Mouse (Mus musculus) forebrain, embryonic 16.5 days (tissue): Measurements from ENCODE around the gene Sh3gl1. TPM values are rescaled to one million over a fixed set of nuclear protein-coding genes. Genes with fewer than 3 reads are reported as not detected.
"Not testable (repeated sequence)": the region's sequence is repeated elsewhere in the genome, so short reads cannot be mapped to it uniquely, and the experiment has no call there.

Source experiments
- ATAC-seq: fragments of 200-750 bp; cut with Nextera tagmentation; 2 replicates; pipeline ENCODE4 v1.8.0; 2017; ENCODE audit warnings: mild to moderate bottlenecking, moderate library complexity
- H3K27ac ChIP-seq: fragments of 300-500 bp; sonication (generic); 2 replicates; pipeline ENCODE4 v1.5.1; 2014; ENCODE audit warnings: low read length, control low read depth
- H3K27me3 ChIP-seq: fragments of 300-500 bp; sonication (generic); replicated peaks from 2 replicates; pipeline ENCODE4 v1.6.1; 2014; ENCODE audit warnings: low read length; ENCODE audit not compliant: control insufficient read depth, insufficient read depth
- H3K36me3 ChIP-seq: fragments of 300-500 bp; sonication (generic); 2 replicates; pipeline ENCODE4 v1.6.1; 2014; ENCODE audit not compliant: control insufficient read depth, insufficient read depth
- H3K4me1 ChIP-seq: fragments of 300-500 bp; sonication (generic); replicated peaks from 2 replicates; pipeline ENCODE4 v1.6.1; 2014; ENCODE audit warnings: low read length; ENCODE audit not compliant: control insufficient read depth, insufficient read depth
- H3K4me2 ChIP-seq: fragments of 300-500 bp; sonication (generic); 2 replicates; pipeline ENCODE4 v1.6.1; 2014; ENCODE audit warnings: mild to moderate bottlenecking, low read length, control low read depth
- H3K4me3 ChIP-seq: fragments of 300-500 bp; sonication (generic); replicated peaks from 2 replicates; pipeline ENCODE4 v1.5.1; 2014; ENCODE audit warnings: mild to moderate bottlenecking, low read length, control low read depth
- H3K9ac ChIP-seq: fragments of 300-500 bp; sonication (generic); replicated peaks from 2 replicates; pipeline ENCODE4 v1.6.1; 2014; ENCODE audit warnings: low read depth, low read length, control low read depth
- H3K9me3 ChIP-seq: fragments of 300-500 bp; sonication (generic); 2 replicates; pipeline ENCODE4 v1.6.1; 2016; ENCODE audit warnings: low read length; ENCODE audit not compliant: control insufficient read depth
- WGBS: fragments of 180-500 bp; shearing (Covaris S2); extraction: QIAGEN DNeasy Blood & Tissue Kit; methylation state at CpG from one replicate; pipeline ENCODE4 v1.1.7; 2014; 5-methylcytosine and 5-hydroxymethylcytosine counted together
- polyA plus RNA-seq: library from polyadenylated mRNA; unstranded; fragments of >200 nt; fragmentation: Nextera tagmentation; extraction: Ambion mirVana; gene quantifications from 2 replicates; pipeline ENCODE4 v1.2.1, GENCODE M21; 2015

Gene Sh3gl1
- polyA plus RNA-seq, 1 experiment from 2014 or later = 125 TPM

DNA sequence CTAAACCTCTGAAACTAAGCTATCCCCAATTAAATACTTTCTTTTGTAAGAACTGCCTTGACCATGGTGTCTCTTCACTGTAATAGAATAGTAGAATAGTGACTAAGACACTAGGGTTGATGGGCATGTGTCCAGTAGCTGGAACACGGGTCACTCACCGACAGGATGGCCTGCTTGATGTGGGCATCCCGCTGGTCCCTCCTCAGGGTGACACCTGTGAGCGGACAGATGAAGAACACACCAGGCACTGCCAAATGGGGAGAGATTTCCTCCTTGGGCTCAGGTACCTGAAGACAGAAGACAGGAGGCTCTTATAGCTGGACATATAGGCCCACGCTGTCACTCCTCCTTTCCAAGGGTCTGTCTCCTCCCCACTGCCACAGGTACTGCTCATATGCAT is 35.8 kb upstream of the Sh3gl1 start:
- 91% methylated on average over 5 of the region's 5 CpGs for WGBS
- Histone ChIP-seq H3K27ac (no peak overlapping the region), H3K4me1 (peaks cover 12% of the 10 kb centered on the region), H3K4me2 (no peak overlapping the region), H3K4me3 (no peak overlapping the region), H3K9ac (no peak overlapping the region), H3K36me3 (peaks cover 39% of the 10 kb centered on the region), H3K27me3 (no peaks in the 10 kb centered on the region), H3K9me3 (no peaks in the 10 kb centered on the region)
- no peak for ATAC-seq

- H3K9me3 ChIP-seq = no peaks in the 10 kb centered on the region
- no peak overlapping the region for H3K4me2 ChIP-seq
- no peak for ATAC-seq
- no peak overlapping the region for H3K4me3 ChIP-seq
- peaks cover 40% of the 10 kb centered on the region for H3K36me3 ChIP-seq
- no peak overlapping the region for H3K27ac ChIP-seq
- H3K9ac ChIP-seq = no peak overlapping the region
- no peaks in the 10 kb centered on the region for H3K27me3 ChIP-seq
- peaks cover 12% of the 10 kb centered on the region for H3K4me1 ChIP-seq
These were observed 34.7 kb upstream of the Sh3gl1 start for GRCm38 (mm10) chr17:56071126-56071525.

DNA sequence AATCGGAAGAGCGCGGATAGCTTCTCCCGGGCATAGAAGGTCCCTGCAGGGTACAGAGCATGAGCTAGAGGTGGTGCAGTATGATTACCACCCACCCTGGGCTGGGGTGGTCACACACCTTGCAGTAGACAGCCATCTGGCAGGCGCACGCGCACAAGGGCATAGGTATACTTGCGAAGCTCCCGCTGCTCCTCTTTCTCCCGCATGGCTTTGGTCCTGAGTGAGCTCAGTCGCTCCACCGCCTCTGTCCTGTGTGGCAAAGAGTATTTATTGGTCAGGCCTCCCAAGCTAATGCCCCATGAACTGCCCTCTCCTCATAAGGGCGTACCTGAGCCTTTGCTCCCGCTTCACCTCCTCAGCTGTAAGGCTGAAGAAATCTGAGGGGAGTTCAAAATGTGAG is 32.6 kb upstream of the Sh3gl1 start:
- Histone ChIP-seq H3K9me3 (no peaks in the 10 kb centered on the region), H3K4me3 (no peak overlapping the region), H3K27me3 (no peaks in the 10 kb centered on the region), H3K9ac (no peak overlapping the region), H3K27ac (no peak overlapping the region), H3K4me2 (no peak overlapping the region), H3K36me3 (peaks cover 42% of the 10 kb centered on the region), H3K4me1 (peaks cover 3% of the 10 kb centered on the region)
- 95% methylated on average over 14 of the region's 14 CpGs for WGBS
- ATAC-seq = no peak

- H3K36me3 ChIP-seq = peaks cover 43% of the 10 kb centered on the region
- H3K9me3 ChIP-seq = no peaks in the 10 kb centered on the region
These were observed 30.0 kb upstream of the Sh3gl1 start for GRCm38 (mm10) chr17:56066451-56066850.

DNA sequence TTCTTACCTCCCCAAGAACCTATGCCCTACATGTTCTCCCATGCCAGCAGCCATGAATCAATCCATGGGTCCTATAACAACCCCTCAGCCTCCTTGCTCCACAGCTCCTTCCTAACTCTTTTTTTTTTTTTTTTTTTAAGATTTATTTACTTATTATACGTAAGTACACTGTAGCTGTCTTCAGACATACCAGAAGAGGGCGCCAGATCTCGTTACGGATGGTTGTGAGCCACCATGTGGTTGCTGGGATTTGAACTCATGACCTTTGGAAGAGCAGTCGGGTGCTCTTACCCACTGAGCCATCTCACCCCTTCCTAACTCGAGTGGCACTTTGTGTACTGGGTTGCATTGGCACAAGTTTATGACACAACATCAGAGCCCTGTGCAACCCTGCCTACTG is 29.3 kb upstream of the Sh3gl1 start:
- WGBS = 86% methylated on average over 6 of the region's 6 CpGs
- H3K36me3 ChIP-seq = peaks cover 35% of the 10 kb centered on the region
- not testable (repeated sequence) for H3K27me3 ChIP-seq, H3K9ac ChIP-seq, ATAC-seq, H3K9me3 ChIP-seq, H3K4me1 ChIP-seq, H3K4me2 ChIP-seq, H3K4me3 ChIP-seq, H3K27ac ChIP-seq

More at GRCm38 (mm10) chr17:56066451-56066850, 30.0 kb upstream of the Sh3gl1 start:
- H3K27me3 ChIP-seq = no peaks in the 10 kb centered on the region
- H3K27ac ChIP-seq = no peak overlapping the region
- H3K4me3 ChIP-seq = no peak overlapping the region
- no peaks in the 10 kb centered on the region for H3K4me1 ChIP-seq
- no peak overlapping the region for H3K4me2 ChIP-seq
- ATAC-seq = no peak
- H3K9ac ChIP-seq = no peak overlapping the region

DNA sequence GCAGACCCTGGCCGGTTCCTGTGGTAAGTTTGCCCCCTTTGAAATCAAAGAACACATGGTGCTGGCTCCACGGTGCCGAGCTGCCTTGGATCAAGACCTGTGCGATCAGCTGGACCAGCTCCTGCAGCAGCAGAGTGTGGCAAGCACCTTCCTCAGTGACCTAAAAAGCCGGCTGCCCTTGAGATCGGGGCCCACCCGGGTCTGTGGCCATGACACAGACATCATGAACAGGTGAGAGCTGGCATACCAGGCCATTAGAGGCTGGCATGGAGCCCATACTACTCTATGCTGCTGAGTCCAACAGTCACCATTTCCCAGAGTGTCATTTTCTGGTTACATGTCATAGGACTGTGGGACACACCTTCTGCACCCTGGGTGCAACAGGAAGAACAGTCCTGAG is 25.6 kb upstream of the Sh3gl1 start:
- no peak overlapping the region for H3K27ac ChIP-seq
- H3K4me2 ChIP-seq = no peak overlapping the region
- WGBS = 91% methylated on average over 7 of the region's 7 CpGs
- H3K9me3 ChIP-seq = no peaks in the 10 kb centered on the region
- H3K27me3 ChIP-seq = no peaks in the 10 kb centered on the region
- ATAC-seq = no peak
- no peaks in the 10 kb centered on the region for H3K4me1 ChIP-seq
- no peak overlapping the region for H3K4me3 ChIP-seq
- H3K9ac ChIP-seq = no peak overlapping the region
- peaks cover 11% of the 10 kb centered on the region for H3K36me3 ChIP-seq

GRCm38 (mm10) chr17:56057381-56058120 is 21.1 kb upstream of the Sh3gl1 start:
- no peak overlapping the region for H3K4me2 ChIP-seq
- no peaks in the 10 kb centered on the region for H3K27me3 ChIP-seq
- WGBS = 88% methylated on average over 11 of the region's 11 CpGs
- no peaks in the 10 kb centered on the region for H3K9me3 ChIP-seq
- peaks cover 9% of the 10 kb centered on the region; the same call in 1 of the 2 replicates for H3K36me3 ChIP-seq
- no peak overlapping the region for H3K4me3 ChIP-seq
- ATAC-seq = no peak
- no peak overlapping the region for H3K9ac ChIP-seq
- no peaks in the 10 kb centered on the region for H3K4me1 ChIP-seq
- H3K27ac ChIP-seq = no peak overlapping the region

DNA sequence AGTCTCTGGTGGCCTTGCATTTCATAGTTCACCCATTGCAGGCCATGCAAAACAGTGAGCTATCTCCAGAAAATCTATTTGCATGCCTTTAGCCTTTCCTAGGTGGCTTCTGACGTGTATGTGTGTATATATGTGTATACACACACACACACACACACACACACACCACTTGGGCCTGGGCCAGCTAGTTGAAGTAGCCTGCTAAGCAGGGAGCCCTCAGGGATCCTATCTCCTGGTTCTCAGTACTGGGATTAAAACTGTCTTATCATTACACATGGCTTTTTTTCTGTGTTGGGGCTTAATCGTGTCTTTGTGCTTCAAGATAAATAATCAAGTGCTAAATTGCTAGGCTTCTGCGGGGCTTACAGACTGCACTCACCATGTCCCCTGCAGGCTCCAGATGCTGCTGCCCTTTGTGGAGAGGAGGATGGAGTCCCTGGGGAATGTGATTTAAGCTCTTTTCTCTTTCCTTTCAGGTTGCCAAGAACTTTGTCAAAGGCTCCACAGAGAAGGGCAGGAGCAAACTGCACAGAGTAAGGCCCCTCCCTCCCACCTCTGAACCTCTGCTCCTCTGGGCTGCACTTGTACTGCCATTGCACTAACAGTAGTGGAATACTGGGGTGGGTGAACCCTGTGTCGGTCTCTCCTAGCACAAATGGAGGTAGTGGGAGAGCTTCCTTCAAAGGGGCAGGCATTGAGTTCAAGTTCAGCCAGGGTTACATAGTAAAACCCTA is 19.7 kb upstream of the Sh3gl1 start:
- H3K27ac ChIP-seq = no peak overlapping the region
- no peak overlapping the region for H3K4me2 ChIP-seq
- peaks cover 9% of the 10 kb centered on the region; the same call in 1 of the 2 replicates for H3K36me3 ChIP-seq
- no peaks in the 10 kb centered on the region for H3K27me3 ChIP-seq
- WGBS = 59% methylated on average over 4 of the region's 4 CpGs
- no peaks in the 10 kb centered on the region for H3K4me1 ChIP-seq
- no peaks in the 10 kb centered on the region for H3K9me3 ChIP-seq
- ATAC-seq = no peak
- H3K9ac ChIP-seq = no peak overlapping the region
- no peak overlapping the region for H3K4me3 ChIP-seq

- no peak overlapping the region for H3K9ac ChIP-seq
- no peaks in the 10 kb centered on the region for H3K27me3 ChIP-seq
- H3K4me3 ChIP-seq = no peak overlapping the region
- H3K27ac ChIP-seq = no peak overlapping the region
- no peaks in the 10 kb centered on the region for H3K9me3 ChIP-seq
- H3K36me3 ChIP-seq = peaks cover 6% of the 10 kb centered on the region; the same call in 1 of the 2 replicates
- no peak for ATAC-seq
- H3K4me1 ChIP-seq = no peaks in the 10 kb centered on the region
- no peak overlapping the region for H3K4me2 ChIP-seq
These were observed 18.5 kb upstream of the Sh3gl1 start for GRCm38 (mm10) chr17:56054938-56055337.
